Mouse (Mus musculus): Measurements from ENCODE around the gene Otogl.
"Not testable (repeated sequence)": the region's sequence is repeated elsewhere in the genome, so short reads cannot be mapped to it uniquely, and the experiment has no call there.

Otogl gene

GRCm38 (mm10) chr10:107810649-107811398 lies 101.1 kb downstream of the Otogl start:
- DNase-seq (ENCODE audit: low spot score) = no peak

- no peak for DNase-seq (ENCODE audit: low spot score)
Observed at GRCm38 (mm10) chr10:107805203-107805602, 106.7 kb downstream of the Otogl start.

DNA sequence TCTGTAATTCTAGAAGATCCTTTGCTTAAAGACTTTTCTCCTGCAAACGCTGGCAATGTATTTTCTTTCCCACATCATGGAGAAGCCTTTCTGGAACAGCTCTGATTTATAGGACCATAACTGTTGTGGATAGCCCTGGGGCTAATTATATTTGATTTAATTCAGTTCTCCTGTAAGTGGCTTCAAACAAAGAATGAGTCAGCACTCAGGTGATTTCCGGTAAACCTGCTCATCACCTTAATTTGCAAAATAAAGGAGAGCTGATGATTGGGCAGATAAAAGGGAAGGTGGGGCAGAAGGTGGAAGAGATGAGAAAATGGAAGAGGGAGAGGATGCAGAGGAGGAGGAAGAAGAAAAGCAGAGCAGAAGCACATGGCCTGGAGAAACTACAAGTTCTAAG lies 107.6 kb downstream of the Otogl start:
- DNase-seq (ENCODE audit: low spot score) = not testable (repeated sequence)

GRCm38 (mm10) chr10:107799671-107800353 lies 112.1 kb downstream of the Otogl start:
- peak; percentile 4 for DNase-seq (ENCODE audit: low spot score)

DNA sequence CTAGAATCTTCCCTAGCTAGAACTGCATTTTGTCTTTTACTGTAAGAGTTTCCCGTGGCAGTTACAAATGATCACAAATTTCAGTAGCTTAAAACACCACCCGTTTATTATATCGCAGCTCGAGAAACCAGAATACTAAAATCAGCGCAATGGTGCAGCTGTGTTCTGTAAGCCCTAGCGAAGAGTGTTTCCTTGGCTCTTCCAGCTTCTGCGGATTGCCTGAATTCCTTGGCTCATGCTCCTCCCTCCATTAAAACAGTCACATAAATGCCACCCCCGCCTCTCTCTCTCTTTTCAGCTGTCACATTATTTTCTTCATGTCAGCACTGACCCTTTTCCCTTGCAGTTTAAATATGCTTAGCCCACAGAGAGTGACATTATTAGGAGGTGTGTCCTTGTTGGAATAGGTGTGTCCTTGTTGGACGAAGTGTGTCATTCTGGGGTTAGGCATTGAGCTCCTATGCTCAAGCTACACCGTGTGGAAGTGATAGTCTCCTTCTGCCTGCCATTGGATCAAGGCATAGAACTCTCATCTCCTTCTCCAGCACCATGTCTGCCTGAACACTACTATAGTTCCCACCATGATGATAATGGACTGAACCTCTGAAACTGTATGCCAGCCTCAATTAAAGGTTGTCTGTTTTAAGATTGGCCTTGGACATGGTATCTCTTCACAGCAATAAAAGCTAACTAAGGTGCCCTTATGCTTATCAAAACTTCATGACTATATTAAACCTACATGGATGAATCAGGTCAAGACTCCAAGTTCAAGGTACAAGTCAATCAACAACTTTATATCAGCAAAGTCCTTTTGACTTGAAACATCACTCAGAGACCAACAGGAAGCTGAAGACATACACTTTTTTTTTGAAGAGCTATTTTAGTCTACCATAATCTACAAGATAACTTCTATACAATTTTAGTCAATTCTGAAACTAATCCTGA lies 116.8 kb downstream of the Otogl start:
- no peak for DNase-seq (ENCODE audit: low spot score)

DNA sequence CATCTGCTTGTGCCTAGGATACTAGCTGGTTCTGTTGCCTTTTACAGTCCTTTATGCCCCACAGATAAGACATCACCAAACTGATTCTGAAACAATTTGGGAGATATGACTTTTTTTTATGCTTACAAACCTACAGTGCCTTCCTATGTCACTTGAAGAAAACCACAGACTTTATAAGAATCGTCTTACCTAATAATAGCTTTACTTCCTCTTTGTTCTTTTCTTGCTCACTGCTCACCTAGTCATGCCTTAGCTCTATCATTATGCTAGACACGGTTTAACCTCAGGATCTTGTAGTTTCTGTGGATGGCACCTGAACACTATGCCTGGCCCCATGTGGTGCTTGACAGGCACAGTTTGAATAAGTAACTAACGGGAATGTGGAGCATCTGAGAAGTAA lies 119.4 kb downstream of the Otogl start:
- DNase-seq (ENCODE audit: low spot score) = no peak

GRCm38 (mm10) chr10:107779548-107779947 lies 132.4 kb downstream of the Otogl start:
- no peak for DNase-seq (ENCODE audit: low spot score)

DNA sequence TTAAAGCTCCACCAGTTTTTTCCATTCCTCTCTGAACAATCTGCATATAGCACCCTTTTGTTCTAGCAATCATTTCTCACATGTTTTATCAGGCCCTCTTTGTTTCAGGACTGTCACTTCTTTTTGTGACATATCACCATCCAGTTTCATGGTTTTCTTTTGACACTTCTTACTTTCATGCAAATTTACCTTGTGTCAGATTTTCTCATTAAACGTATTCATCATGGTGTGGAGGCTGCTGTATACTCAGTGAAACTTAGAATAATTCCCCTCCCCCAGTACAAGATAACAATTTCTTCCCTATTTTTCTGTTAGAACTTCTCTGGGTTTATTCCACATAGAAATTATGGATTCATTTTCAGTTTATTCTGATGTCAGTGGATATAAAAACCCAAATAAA lies 152.3 kb downstream of the Otogl start:
- no peak for DNase-seq (ENCODE audit: low spot score)

GRCm38 (mm10) chr10:107753471-107753870 lies 158.5 kb downstream of the Otogl start:
- no peak for DNase-seq (ENCODE audit: low spot score)

- no peak for DNase-seq (ENCODE audit: low spot score)
Observed at GRCm38 (mm10) chr10:107752351-107753143, 159.4 kb downstream of the Otogl start.

- no peak for DNase-seq (ENCODE audit: low spot score)
Observed at GRCm38 (mm10) chr10:107751944-107752343, 160.0 kb downstream of the Otogl start.

- peak; percentile 7 for DNase-seq (ENCODE audit: low spot score)
Observed at GRCm38 (mm10) chr10:107747566-107747965, 164.4 kb downstream of the Otogl start.

DNA sequence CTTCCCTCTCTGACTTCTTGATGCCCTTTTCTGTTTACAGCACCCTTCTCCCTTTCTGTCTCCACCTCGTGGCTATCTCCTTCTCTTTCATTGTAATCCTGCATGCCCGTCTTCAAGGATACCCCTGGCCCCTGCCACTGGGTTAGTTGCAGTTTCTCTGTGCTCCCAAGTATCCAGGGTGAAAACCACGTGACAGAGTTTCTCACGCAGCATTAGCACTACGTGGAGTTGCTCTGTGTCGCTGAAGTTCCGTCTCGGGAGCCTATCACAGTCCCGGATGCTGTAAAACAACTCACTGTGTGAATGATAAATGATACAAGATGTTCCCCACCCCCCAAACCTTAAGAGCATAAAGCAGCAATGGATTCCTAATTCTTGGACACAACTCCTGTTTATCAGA lies 165.2 kb downstream of the Otogl start:
- DNase-seq (ENCODE audit: low spot score) = no peak

- DNase-seq (ENCODE audit: low spot score) = no peak
Observed at GRCm38 (mm10) chr10:107739815-107740214, 172.1 kb downstream of the Otogl start.

- no peak for DNase-seq (ENCODE audit: low spot score)
Observed at GRCm38 (mm10) chr10:107737743-107738142, 174.2 kb downstream of the Otogl start.

GRCm38 (mm10) chr10:107735448-107735847 lies 176.5 kb downstream of the Otogl start:
- no peak for DNase-seq (ENCODE audit: low spot score)

DNA sequence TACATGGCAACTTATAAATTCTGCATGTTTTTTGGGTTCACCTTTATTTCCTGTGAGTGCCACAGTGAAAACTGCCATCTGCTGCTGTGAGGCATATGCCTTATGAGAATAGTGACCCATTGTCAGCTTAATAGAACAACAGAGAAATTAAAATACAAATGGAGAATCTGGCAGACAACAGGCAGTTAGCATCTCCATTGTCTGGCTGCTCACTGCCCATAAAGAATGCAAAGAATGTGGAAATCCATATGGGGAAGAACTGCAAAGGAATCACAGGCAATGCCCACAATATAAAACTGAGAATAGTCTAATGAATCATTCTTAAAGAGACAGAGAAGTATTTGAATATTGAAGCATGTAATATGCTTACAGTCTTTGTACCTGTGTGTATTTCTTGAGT lies 177.6 kb downstream of the Otogl start:
- no peak for DNase-seq (ENCODE audit: low spot score)

GRCm38 (mm10) chr10:107725631-107726030 lies 186.3 kb downstream of the Otogl start:
- DNase-seq (ENCODE audit: low spot score) = no peak

- DNase-seq (ENCODE audit: low spot score) = no peak
Observed at GRCm38 (mm10) chr10:107719806-107720205, 192.1 kb downstream of the Otogl start, which contains the start of gene Ptprq. Gene Ptprq (minus strand): TSS chr10:107720051.

Measured in c-Kit-positive CD71-positive TER-119-positive erythroid progenitor cells, embryonic 14.5 days (primary cell).